7 mouse cellular contexts compared by ENCODE assay signal in genomic region chr16:11203600-11204390, GRCm38 (mm10). TPM values are rescaled to one million over a fixed set of nuclear protein-coding genes. Genes with fewer than 3 reads are reported as not detected.
A peak's percentile ranks its signal among the peaks of the same experiment; 100 is the strongest.
DNase-seq lines count a peak whose midpoint lies in the region; TF ChIP-seq lines count a peak whose summit lies in the region.

No protein-coding gene starts in this region.

- H3K4me1 ChIP-seq in cortical plate, adult 2 months (ENCODE audit: control insufficient read depth, insufficient read depth, low read length), result peaks cover 5% of the 10 kb centered on the region

- no peak overlapping the region for H3K27ac ChIP-seq in cortical plate, adult 2 months (ENCODE audit: insufficient read depth, low read length)

- H3K4me2 ChIP-seq in myocyte (ENCODE audit: low read depth), result peak overlapping the region; percentile 68

- peak overlapping the region; percentile 83 for H3K4me3 ChIP-seq in cortical plate, adult 2 months (ENCODE audit: insufficient read depth, low read length)
- H3K4me3 ChIP-seq in myocyte, result peak overlapping the region; percentile 99

- H3K36me3 ChIP-seq in myocyte (ENCODE audit: control insufficient read depth, insufficient read depth), result peaks cover 25% of the 10 kb centered on the region

- H3ac ChIP-seq in myocyte (ENCODE audit: control insufficient read depth, insufficient read length), result peak overlapping the region; percentile 74

- H3K27me3 ChIP-seq in myocyte (ENCODE audit: control insufficient read depth, insufficient read depth, insufficient read length), result no peaks in the 10 kb centered on the region

- TF ChIP-seq CTCF in cortical plate, adult 2 months (IDR thresholded peaks at IDR 0.05; ENCODE audit: extremely low read depth, insufficient read depth, low read length), result no peak

- H3K79me2 ChIP-seq in myocyte (ENCODE audit: control insufficient read depth, insufficient read depth), result peaks cover 56% of the 10 kb centered on the region

- TF ChIP-seq POLR2A in cortical plate, adult 2 months (IDR thresholded peaks at IDR 0.05; ENCODE audit: extremely low read depth, insufficient read depth, low read length), result no peak
- no peak for TF ChIP-seq POLR2A in myocyte (IDR thresholded peaks at IDR 0.05; ENCODE audit: insufficient read length, low read depth)

- DNase-seq in right cerebral cortex, adult 18-20 months, result peak; percentile 18
- no peak for DNase-seq in right cerebral cortex, postnatal 10 days (ENCODE audit: low spot score in 2 of 2)
- peak; percentile 51 for DNase-seq in induced T-regulatory cell, adult 2 months (ENCODE audit: low read depth)
- no peak for DNase-seq in left cerebral cortex, adult 18-20 months (ENCODE audit: low spot score in 2 of 2)
- DNase-seq in lung, postnatal 4 days, result no peak

TF ChIP-seq in myocyte, 11 proteins besides CTCF, POLR2A, EP300 and RAD21:
- TF ChIP-seq POLR2AphosphoS2 (IDR thresholded peaks at IDR 0.05; ENCODE audit: insufficient read length, low read depth) (no peak), USF1 (IDR thresholded peaks at IDR 0.05; ENCODE audit: low read depth) (no peak), TCF12 (IDR thresholded peaks at IDR 0.05; ENCODE audit: insufficient read depth, poor library complexity, severe bottlenecking) (no peak)

RNA-seq across cellular contexts. Expression of gene Rsl1d1, which starts 0.7 kb away (rescaled TPM):
- polyA plus RNA-seq in cortical plate, adult 2 months (2012; rRNA removed), result 38.6 and 38.9 TPM in 2 replicates
- 42.9 TPM for polyA plus RNA-seq in myocyte (2012; fragmentation: generic; extraction: Trizol)
- total RNA-seq in left cerebral cortex, adult 18-20 months (2021), result 10 to 100 TPM; 49.5 to 51.7 TPM

RNA-seq across cellular contexts. Expression of gene Zc3h7a, which starts 27.6 kb away (rescaled TPM):
- polyA plus RNA-seq in cortical plate, adult 2 months (2012; rRNA removed), result 76.4 and 77.7 TPM in 2 replicates
- polyA plus RNA-seq in myocyte (2012; fragmentation: generic; extraction: Trizol), result 11.4 TPM
- 10 to 100 TPM; 57.0 to 59.2 TPM for total RNA-seq in left cerebral cortex, adult 18-20 months (2021)

RNA-seq across cellular contexts. Expression of gene Gspt1, which starts 50.3 kb away (rescaled TPM):
- polyA plus RNA-seq in cortical plate, adult 2 months (2012; rRNA removed), result 40.8 and 43.4 TPM in 2 replicates
- 54.9 TPM for polyA plus RNA-seq in myocyte (2012; fragmentation: generic; extraction: Trizol)
- total RNA-seq in left cerebral cortex, adult 18-20 months (2021), result 10 to 100 TPM; 82.7 to 85.1 TPM

Comparison
In these comparisons a context has a peak if more than half of its experiments do, and no peak if none do; other contexts are left out.
1. DNase-seq: peak in right cerebral cortex, adult 18-20 months (single experiment) and induced T-regulatory cell, adult 2 months (single experiment); none in right cerebral cortex, postnatal 10 days (0 of 2), left cerebral cortex, adult 18-20 months (0 of 2) and lung, postnatal 4 days (0 of 2).